19 mouse cellular contexts compared by ENCODE assay signal in the genomic region with DNA sequence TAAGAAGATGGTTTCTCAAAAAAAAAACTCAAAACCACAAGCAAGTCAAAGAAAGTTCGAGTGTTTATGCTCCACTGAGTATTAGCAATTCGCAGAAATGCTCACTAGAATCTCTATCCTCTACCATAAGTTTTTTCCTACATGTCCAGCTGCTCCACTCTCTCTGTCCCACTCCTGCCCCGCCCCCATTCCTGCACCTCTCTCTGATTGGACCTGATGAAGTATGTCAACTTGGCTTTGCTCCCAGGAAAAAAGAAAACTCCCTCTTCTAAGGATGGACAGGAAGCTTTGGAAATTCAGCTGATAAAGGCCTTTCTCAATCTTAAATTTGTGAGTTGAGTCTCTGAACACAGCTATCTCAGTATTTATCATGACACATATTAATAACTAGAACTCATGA.
A peak's percentile ranks its signal among the peaks of the same experiment; 100 is the strongest.
DNase-seq lines count a peak whose midpoint lies in the region; ATAC-seq and TF ChIP-seq lines count a peak whose summit lies in the region.
"Had no signal": no experiment of that assay in that cellular context is flagged by ENCODE, and none has a peak within 500 bp of the region (broad histone marks: within the 10 kb centered on the region; RNA-seq: fewer than 3 reads in every experiment).

No protein-coding gene starts in this region.

- no peaks in the 10 kb centered on the region for H3K9me3 ChIP-seq in embryonic facial prominence, embryonic 14.5 days (ENCODE audit: control insufficient read depth, low read length)
- no peaks in the 10 kb centered on the region for H3K9me3 ChIP-seq in embryonic facial prominence, embryonic 10.5 days
- H3K9me3 ChIP-seq in kidney, postnatal 0 days (replicated peaks; ENCODE audit: low read length), result no peaks in the 10 kb centered on the region
- no peaks in the 10 kb centered on the region for H3K9me3 ChIP-seq in lung, embryonic 16.5 days (ENCODE audit: control insufficient read depth, low read length)
- H3K9me3 ChIP-seq: forebrain, embryonic 12.5 days; limb, embryonic 10.5 days; liver, embryonic 15.5 days; midbrain, embryonic 10.5 days; neural tube, embryonic 15.5 days had no signal

- TF ChIP-seq CTCF in kidney, postnatal 0 days (IDR thresholded peaks at IDR 0.05; ENCODE audit: low read depth), result no peak
- TF ChIP-seq CTCF in kidney, adult 2 months (conservative IDR thresholded peaks at IDR 0.05; ENCODE audit: insufficient read depth, insufficient read length, low read depth, low read length), result no peak

- TF ChIP-seq POLR2A in kidney, adult 2 months (IDR thresholded peaks at IDR 0.05; ENCODE audit: low read depth, low read length), result no peak

- H3K36me3 ChIP-seq in embryonic facial prominence, embryonic 14.5 days (ENCODE audit: control insufficient read depth, insufficient read depth, low read length), result no peaks in the 10 kb centered on the region
- H3K36me3 ChIP-seq in embryonic facial prominence, embryonic 10.5 days (replicated peaks), result no peaks in the 10 kb centered on the region
- H3K36me3 ChIP-seq in kidney, postnatal 0 days (ENCODE audit: insufficient read depth, low read length), result no peaks in the 10 kb centered on the region
- H3K36me3 ChIP-seq in kidney, adult 2 months (ENCODE audit: control insufficient read depth, insufficient read depth, low read length), result no peaks in the 10 kb centered on the region
- no peaks in the 10 kb centered on the region for H3K36me3 ChIP-seq in lung, embryonic 16.5 days (ENCODE audit: control insufficient read depth, insufficient read depth, low read length)
- H3K36me3 ChIP-seq: forebrain, embryonic 12.5 days; limb, embryonic 10.5 days; liver, embryonic 15.5 days; midbrain, embryonic 10.5 days; neural tube, embryonic 15.5 days had no signal

- H3K27ac ChIP-seq in embryonic facial prominence, embryonic 14.5 days (replicated peaks; ENCODE audit: low read depth, low read length), result no peak overlapping the region
- no peak overlapping the region for H3K27ac ChIP-seq in embryonic facial prominence, embryonic 10.5 days (replicated peaks)
- no peak overlapping the region for H3K27ac ChIP-seq in kidney, postnatal 0 days
- H3K27ac ChIP-seq in kidney, adult 2 months (ENCODE audit: insufficient read depth, low read depth, low read length), result no peak overlapping the region
- H3K27ac ChIP-seq in lung, embryonic 16.5 days (ENCODE audit: low read length), result no peak overlapping the region
- H3K27ac ChIP-seq: forebrain, embryonic 12.5 days; limb, embryonic 10.5 days; liver, embryonic 15.5 days; midbrain, embryonic 10.5 days; neural tube, embryonic 15.5 days; stomach, postnatal 0 days had no signal

- no peak overlapping the region for H3K4me2 ChIP-seq in embryonic facial prominence, embryonic 14.5 days (ENCODE audit: low read depth, low read length)
- no peak overlapping the region for H3K4me2 ChIP-seq in kidney, postnatal 0 days (ENCODE audit: low read length)
- H3K4me2 ChIP-seq in lung, embryonic 16.5 days (ENCODE audit: low read depth, low read length), result no peak overlapping the region
- H3K4me2 ChIP-seq: forebrain, embryonic 12.5 days; liver, embryonic 15.5 days; neural tube, embryonic 15.5 days had no signal

- no peaks in the 10 kb centered on the region for H3K27me3 ChIP-seq in embryonic facial prominence, embryonic 14.5 days (replicated peaks; ENCODE audit: control insufficient read depth, insufficient read depth, low read length)
- no peaks in the 10 kb centered on the region for H3K27me3 ChIP-seq in embryonic facial prominence, embryonic 10.5 days (replicated peaks; ENCODE audit: low read depth, poor library complexity, severe bottlenecking)
- no peaks in the 10 kb centered on the region for H3K27me3 ChIP-seq in kidney, postnatal 0 days (ENCODE audit: insufficient read depth, low read length)
- no peaks in the 10 kb centered on the region for H3K27me3 ChIP-seq in kidney, adult 2 months (replicated peaks; ENCODE audit: control insufficient read depth, insufficient read depth, low read length)
- H3K27me3 ChIP-seq in lung, embryonic 16.5 days (ENCODE audit: control insufficient read depth, insufficient read depth, low read depth, low read length), result no peaks in the 10 kb centered on the region
- H3K27me3 ChIP-seq: forebrain, embryonic 12.5 days; liver, embryonic 15.5 days; neural tube, embryonic 15.5 days had no signal

- H3K4me1 ChIP-seq in embryonic facial prominence, embryonic 14.5 days (ENCODE audit: control insufficient read depth, insufficient read depth, low read length), result no peaks in the 10 kb centered on the region
- no peaks in the 10 kb centered on the region for H3K4me1 ChIP-seq in embryonic facial prominence, embryonic 10.5 days
- no peaks in the 10 kb centered on the region for H3K4me1 ChIP-seq in kidney, postnatal 0 days (replicated peaks; ENCODE audit: insufficient read depth, low read length)
- no peaks in the 10 kb centered on the region for H3K4me1 ChIP-seq in kidney, adult 2 months (ENCODE audit: control insufficient read depth, insufficient read depth, low read length)
- no peaks in the 10 kb centered on the region for H3K4me1 ChIP-seq in lung, embryonic 16.5 days (replicated peaks; ENCODE audit: control insufficient read depth, insufficient read depth, low read length)
- H3K4me1 ChIP-seq: forebrain, embryonic 12.5 days; limb, embryonic 10.5 days; liver, embryonic 15.5 days; midbrain, embryonic 10.5 days; neural tube, embryonic 15.5 days had no signal

- DNase-seq in embryonic facial prominence, embryonic 14.5 days (ENCODE audit: low spot score), result peak; percentile 60
- no peak for DNase-seq in embryonic facial prominence, embryonic 10.5 days (ENCODE audit: low spot score)
- peak; percentile 69 for DNase-seq in kidney, postnatal 0 days (ENCODE audit: low spot score)
- no peak for DNase-seq in kidney, adult 2 months
- DNase-seq in lung, postnatal 14 days, result no peak
- DNase-seq in Muller cell, postnatal 12 days (ENCODE audit: inconsistent ontology term), result peak; percentile 72
- no peak for DNase-seq in urinary bladder, postnatal 25 days (ENCODE audit: low spot score)
- DNase-seq: B cell, adult 2 months; cerebellum, adult 2 months; right cerebral cortex, postnatal 14 days; thymus, postnatal 36 days had no signal

- no peak for ATAC-seq in embryonic facial prominence, embryonic 14.5 days (ENCODE audit: low read depth)
- ATAC-seq in kidney, postnatal 0 days (replicated peaks; ENCODE audit: low FRiP score, low read depth), result no peak
- peak; percentile 82 for ATAC-seq in lung, embryonic 16.5 days (ENCODE audit: low read depth)
- ATAC-seq: inflammation-experienced regulatory T-cells, adult 6 months had no signal

- 73% methylated on average over 3 of the region's 3 CpGs for WGBS in embryonic facial prominence, embryonic 14.5 days
- 86% methylated on average over 3 of the region's 3 CpGs for WGBS in embryonic facial prominence, embryonic 10.5 days
- 57% methylated on average over 3 of the region's 3 CpGs for WGBS in kidney, postnatal 0 days
- WGBS in kidney, adult 2 months, result 58% methylated on average over 3 of the region's 3 CpGs
- WGBS in lung, embryonic 16.5 days, result 52% methylated on average over 3 of the region's 3 CpGs

- no peak overlapping the region for H3K9ac ChIP-seq in embryonic facial prominence, embryonic 14.5 days (ENCODE audit: low read depth, low read length)
- no peak overlapping the region for H3K9ac ChIP-seq in kidney, postnatal 0 days (ENCODE audit: low read depth, low read length)
- H3K9ac ChIP-seq in lung, embryonic 16.5 days (ENCODE audit: low read length), result no peak overlapping the region
- H3K9ac ChIP-seq: forebrain, embryonic 12.5 days; liver, embryonic 15.5 days; neural tube, embryonic 15.5 days had no signal

- no peak overlapping the region for H3K4me3 ChIP-seq in embryonic facial prominence, embryonic 14.5 days (ENCODE audit: low read depth, low read length)
- no peak overlapping the region for H3K4me3 ChIP-seq in embryonic facial prominence, embryonic 10.5 days
- H3K4me3 ChIP-seq in kidney, postnatal 0 days (replicated peaks; ENCODE audit: low read depth, low read length), result no peak overlapping the region
- H3K4me3 ChIP-seq in kidney, adult 2 months (ENCODE audit: insufficient read depth, low read depth, low read length), result no peak overlapping the region
- no peak overlapping the region for H3K4me3 ChIP-seq in lung, embryonic 16.5 days (ENCODE audit: low read length)
- H3K4me3 ChIP-seq: forebrain, embryonic 12.5 days; limb, embryonic 10.5 days; liver, embryonic 15.5 days; midbrain, embryonic 10.5 days; neural tube, embryonic 15.5 days had no signal

Comparison
In these comparisons a context has a peak if more than half of its experiments do, and no peak if none do; other contexts are left out.
1. DNase-seq: peak in embryonic facial prominence, embryonic 14.5 days (single experiment), kidney, postnatal 0 days (single experiment) and Muller cell, postnatal 12 days (single experiment); none in embryonic facial prominence, embryonic 10.5 days (single experiment), kidney, adult 2 months (single experiment), lung, postnatal 14 days (single experiment) and urinary bladder, postnatal 25 days (single experiment).